Mouse (Mus musculus) thymus, adult 18-20 months (tissue): ENCODE measurements around the gene Crip2.

Experiments used
- DNase-seq, 2 experiments: peaks; one replicate each; pipeline ENCODE4 v3.0.0; 2022; ENCODE audit warnings: mixed read lengths in 2 of 2

Crip2 gene

GRCm38 (mm10) chr12:113132567-113132966 lies 7.5 kb upstream of the Crip2 start:
- no peak for DNase-seq

GRCm38 (mm10) chr12:113133260-113133659 lies 6.8 kb upstream of the Crip2 start:
- DNase-seq, result no peak

- DNase-seq, result no peak
These were observed 6.1 kb upstream of the Crip2 start for GRCm38 (mm10) chr12:113133861-113134403.

GRCm38 (mm10) chr12:113134502-113134901 lies 5.5 kb upstream of the Crip2 start:
- no peak for DNase-seq

GRCm38 (mm10) chr12:113135401-113135800 lies 4.6 kb upstream of the Crip2 start:
- no peak for DNase-seq

GRCm38 (mm10) chr12:113136492-113137020 lies 3.5 kb upstream of the Crip2 start:
- no peak for DNase-seq

- DNase-seq, result no peak
These were observed 2.5 kb upstream of the Crip2 start for GRCm38 (mm10) chr12:113137260-113138213.

- no peak for DNase-seq
These were observed 1.7 kb upstream of the Crip2 start for GRCm38 (mm10) chr12:113138291-113138690.

GRCm38 (mm10) chr12:113138901-113139864 lies 853 bp upstream of the Crip2 start:
- no peak for DNase-seq

- DNase-seq, result no peak
These were observed 778 bp downstream of the Crip2 start for GRCm38 (mm10) chr12:113140616-113141411.

GRCm38 (mm10) chr12:113141531-113141973 lies 1.5 kb downstream of the Crip2 start:
- no peak for DNase-seq

- DNase-seq, result no peak
These were observed 2.3 kb downstream of the Crip2 start for GRCm38 (mm10) chr12:113142021-113142975.

GRCm38 (mm10) chr12:113143164-113143563 lies 3.1 kb downstream of the Crip2 start:
- no peak for DNase-seq

GRCm38 (mm10) chr12:113144001-113144756 lies 4.1 kb downstream of the Crip2 start:
- DNase-seq, result no peak

GRCm38 (mm10) chr12:113144886-113145285 lies 4.8 kb downstream of the Crip2 start:
- no peak for DNase-seq

- no peak for DNase-seq
These were observed 5.6 kb downstream of the Crip2 start for GRCm38 (mm10) chr12:113145591-113145990.

- DNase-seq, result peak; percentile 73 to 80
These were observed 6.3 kb downstream of the Crip2 start, which contains the start of gene Crip1 for GRCm38 (mm10) chr12:113146112-113147057. Gene Crip1 (plus strand): TSS chr12:113146316.

- no peak for DNase-seq
These were observed 7.4 kb downstream of the Crip2 start for GRCm38 (mm10) chr12:113147481-113147880.
